Mouse (Mus musculus) intestine, embryonic 16.5 days (tissue): ENCODE measurements around the gene Fnip1. TPM values are rescaled to one million over a fixed set of nuclear protein-coding genes. Genes with fewer than 3 reads are reported as not detected.
A peak's percentile ranks its signal among the peaks of the same experiment; 100 is the strongest.

ENCODE experiments used
- ATAC-seq: fragments of 200-750 bp; cut with Nextera tagmentation; 2 replicates; pipeline ENCODE4 v1.8.0; 2017; ENCODE audit warnings: moderate TSS enrichment, moderate library complexity
- H3K27ac ChIP-seq: fragments of 300-500 bp; sonication (generic); 2 replicates; pipeline ENCODE4 v1.5.1; 2014; ENCODE audit warnings: mild to moderate bottlenecking, low read length
- H3K27me3 ChIP-seq: fragments of 300-500 bp; sonication (generic); replicated peaks from 2 replicates; pipeline ENCODE4 v1.6.1; 2014; ENCODE audit warnings: low read length, control low read depth, mixed read lengths; ENCODE audit not compliant: control insufficient read depth, insufficient read depth
- H3K36me3 ChIP-seq: fragments of 300-500 bp; sonication (generic); 2 replicates; pipeline ENCODE4 v1.6.1; 2014; ENCODE audit warnings: low read length, control low read depth; ENCODE audit not compliant: control insufficient read depth, insufficient read depth
- H3K4me1 ChIP-seq: fragments of 300-500 bp; sonication (generic); 2 replicates; pipeline ENCODE4 v1.6.1; 2014; ENCODE audit warnings: low read length, control low read depth, mixed read lengths; ENCODE audit not compliant: control insufficient read depth, insufficient read depth
- H3K4me2 ChIP-seq: fragments of 300-500 bp; sonication (generic); 2 replicates; pipeline ENCODE4 v1.6.1; 2014; ENCODE audit warnings: low read depth, low read length, control low read depth
- H3K4me3 ChIP-seq: fragments of 300-500 bp; sonication (generic); 2 replicates; pipeline ENCODE4 v1.5.1; 2014; ENCODE audit warnings: mild to moderate bottlenecking, low read length
- H3K9ac ChIP-seq: fragments of 300-500 bp; sonication (generic); 2 replicates; pipeline ENCODE4 v1.6.1; 2014; ENCODE audit warnings: low read depth, low read length
- H3K9me3 ChIP-seq: fragments of 300-500 bp; sonication (generic); 2 replicates; pipeline ENCODE4 v1.6.1; 2016; ENCODE audit warnings: low read length, control low read depth; ENCODE audit not compliant: control insufficient read depth
- WGBS: fragments of 180-500 bp; shearing (Covaris S2); extraction: QIAGEN DNeasy Blood & Tissue Kit; methylation state at CpG from one replicate; pipeline ENCODE4 v1.1.7; 2014; 5-methylcytosine and 5-hydroxymethylcytosine counted together
- polyA plus RNA-seq: library from polyadenylated mRNA; unstranded; fragments of >200 nt; fragmentation: Nextera tagmentation; extraction: Ambion mirVana; gene quantifications from 2 replicates; pipeline ENCODE4 v1.2.1, GENCODE M21; 2015

Gene Fnip1
- polyA plus RNA-seq, 1 experiment from 2014 or later: 7.6 TPM

DNA sequence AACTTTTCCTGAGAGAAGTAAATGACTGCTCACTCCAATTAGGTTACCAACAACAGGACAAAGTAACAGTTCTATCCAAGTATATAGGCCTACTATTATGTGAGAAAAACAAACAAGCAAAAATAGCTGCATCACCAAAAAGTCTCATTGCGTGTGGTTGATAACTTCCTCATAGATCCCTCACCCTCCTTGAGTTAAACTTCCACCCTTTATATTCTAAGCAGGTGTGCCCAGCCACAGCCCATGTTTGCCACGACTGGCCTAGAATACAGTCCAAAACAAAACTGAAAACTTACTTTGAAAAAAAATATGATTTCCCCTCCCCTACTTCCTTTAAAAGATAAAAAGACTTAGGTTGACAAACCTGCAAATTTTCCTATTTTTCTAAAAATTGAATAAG, 90.0 kb downstream of the Fnip1 start:
- no peak for ATAC-seq
- WGBS: 76% methylated on average over 2 of the region's 2 CpGs
- H3K9ac ChIP-seq: no peak overlapping the region
- H3K4me3 ChIP-seq: no peak overlapping the region
- peaks cover 3% of the 10 kb centered on the region for H3K4me1 ChIP-seq
- H3K27ac ChIP-seq: no peak overlapping the region
- no peak overlapping the region for H3K4me2 ChIP-seq
- H3K36me3 ChIP-seq: no peaks in the 10 kb centered on the region
- H3K9me3 ChIP-seq: no peaks in the 10 kb centered on the region
- H3K27me3 ChIP-seq: no peaks in the 10 kb centered on the region

GRCm38 (mm10) chr11:54530391-54530790, 92.4 kb downstream of the Fnip1 start:
- WGBS: 33% methylated on average over 1 of the region's 1 CpGs
- H3K4me3 ChIP-seq: no peak overlapping the region
- H3K9ac ChIP-seq: no peak overlapping the region
- no peaks in the 10 kb centered on the region for H3K36me3 ChIP-seq
- no peaks in the 10 kb centered on the region for H3K27me3 ChIP-seq
- H3K4me1 ChIP-seq: no peaks in the 10 kb centered on the region; the same call in 1 of the 2 replicates
- H3K9me3 ChIP-seq: no peaks in the 10 kb centered on the region
- 0 out of 2 replicates have a peak overlapping the region, but pooled peaks have one; percentile 30 for H3K27ac ChIP-seq
- H3K4me2 ChIP-seq: no peak overlapping the region
- no peak for ATAC-seq

DNA sequence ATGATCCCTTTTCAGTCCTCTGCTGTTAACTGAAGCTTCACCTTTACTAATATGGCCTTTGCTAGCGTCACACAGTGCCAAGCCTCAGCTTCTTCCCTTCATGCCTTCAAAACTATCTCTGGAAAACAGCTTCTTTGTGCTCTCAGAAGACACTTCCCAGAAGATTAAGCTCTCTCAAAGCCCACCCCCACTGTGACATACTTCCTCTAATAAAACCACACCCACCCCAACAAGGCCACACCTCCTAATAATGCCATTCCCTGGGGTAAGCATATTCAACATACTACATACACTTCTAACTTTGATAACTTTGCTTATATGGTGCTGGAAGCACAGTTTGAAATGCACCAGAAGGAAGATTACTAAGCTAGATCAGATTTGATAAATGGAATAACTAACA, 92.9 kb downstream of the Fnip1 start:
- 92% methylated on average over 1 of the region's 1 CpGs for WGBS
- Histone ChIP-seq H3K4me3 (no peak overlapping the region), H3K9ac (no peak overlapping the region), H3K4me1 (no peaks in the 10 kb centered on the region; the same call in 1 of the 2 replicates), H3K4me2 (no peak overlapping the region), H3K36me3 (no peaks in the 10 kb centered on the region), H3K27me3 (no peaks in the 10 kb centered on the region), H3K9me3 (no peaks in the 10 kb centered on the region), H3K27ac (no peak overlapping the region)
- no peak for ATAC-seq

DNA sequence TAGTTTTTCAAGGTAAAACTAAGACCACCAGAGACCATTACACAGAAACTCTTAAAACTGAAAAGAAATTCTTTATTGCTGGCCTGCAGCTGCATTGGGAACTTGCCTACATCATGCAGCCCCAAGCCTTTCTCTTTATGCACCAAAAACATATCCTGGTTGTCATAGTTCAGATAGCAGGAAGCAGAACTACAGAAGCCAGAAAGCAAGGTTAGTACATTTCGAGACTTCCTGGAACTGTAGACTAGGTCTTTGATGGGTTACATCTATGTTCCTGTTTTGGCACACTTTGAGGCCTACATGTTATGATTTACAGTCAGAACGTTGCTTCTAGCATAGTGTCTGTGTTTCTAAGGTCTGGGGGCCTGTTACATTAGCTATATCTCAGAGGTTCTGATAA, 95.8 kb downstream of the Fnip1 start:
- WGBS: 72% methylated on average over 2 of the region's 2 CpGs
- Histone ChIP-seq H3K27me3 (no peaks in the 10 kb centered on the region), H3K36me3 (no peaks in the 10 kb centered on the region), H3K9me3 (no peaks in the 10 kb centered on the region), H3K4me3 (no peak overlapping the region), H3K9ac (no peak overlapping the region), H3K4me2 (no peak overlapping the region), H3K27ac (no peak overlapping the region), H3K4me1 (no peaks in the 10 kb centered on the region; the same call in 1 of the 2 replicates)
- ATAC-seq: no peak

DNA sequence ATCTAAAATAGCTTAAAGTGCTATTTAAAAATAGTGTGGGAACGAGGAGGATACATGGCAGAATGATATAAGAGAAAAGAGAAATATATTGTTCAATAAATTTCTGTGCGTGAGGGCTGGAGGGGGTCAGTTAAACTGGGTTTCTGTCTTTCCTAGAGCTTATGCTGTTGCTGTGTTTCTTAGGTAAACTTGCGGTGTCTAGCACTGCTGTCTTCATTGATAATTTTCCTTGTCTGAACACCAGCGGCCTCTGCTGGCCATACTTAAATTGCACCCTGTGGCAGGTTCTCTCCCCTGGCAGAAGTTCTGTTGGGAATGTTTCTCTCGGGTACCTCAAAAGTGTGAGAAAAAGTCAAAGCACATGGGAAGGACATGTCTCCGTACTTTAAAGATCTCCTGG, 96.9 kb downstream of the Fnip1 start:
- no peak for ATAC-seq
- 56% methylated on average over 6 of the region's 6 CpGs for WGBS

DNA sequence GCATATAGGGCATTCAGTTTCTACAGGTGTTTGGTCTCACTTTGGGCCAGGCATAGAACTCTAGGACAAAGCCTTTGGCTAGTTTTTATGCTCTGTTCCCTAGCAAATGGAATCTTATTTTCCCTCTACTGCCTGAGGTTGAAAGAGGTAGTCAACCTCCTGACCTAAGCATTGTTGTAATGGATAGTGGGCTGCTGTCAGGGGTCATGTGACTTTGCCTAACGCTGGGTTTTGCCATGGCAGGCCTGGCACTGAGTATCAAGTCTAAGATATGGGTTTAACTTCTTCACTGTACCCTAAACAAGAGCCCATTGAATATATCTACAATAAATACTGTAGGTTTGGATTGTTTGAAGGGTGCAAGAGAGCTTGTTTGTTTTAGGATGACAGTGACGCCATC, 101.0 kb downstream of the Fnip1 start:
- Histone ChIP-seq H3K9ac (no peak overlapping the region), H3K9me3 (no peaks in the 10 kb centered on the region), H3K36me3 (no peaks in the 10 kb centered on the region), H3K4me2 (no peak overlapping the region), H3K4me3 (no peak overlapping the region), H3K27me3 (no peaks in the 10 kb centered on the region), H3K27ac (no peak overlapping the region), H3K4me1 (no peaks in the 10 kb centered on the region)
- ATAC-seq: no peak
- 59% methylated on average over 2 of the region's 2 CpGs for WGBS

More for the DNA sequence above, 96.9 kb downstream of the Fnip1 start:
- Histone ChIP-seq H3K4me3 (no peak overlapping the region), H3K27ac (no peak overlapping the region), H3K27me3 (no peaks in the 10 kb centered on the region), H3K9ac (no peak overlapping the region), H3K4me2 (no peak overlapping the region), H3K9me3 (no peaks in the 10 kb centered on the region), H3K4me1 (no peaks in the 10 kb centered on the region; the same call in 1 of the 2 replicates), H3K36me3 (no peaks in the 10 kb centered on the region)

DNA sequence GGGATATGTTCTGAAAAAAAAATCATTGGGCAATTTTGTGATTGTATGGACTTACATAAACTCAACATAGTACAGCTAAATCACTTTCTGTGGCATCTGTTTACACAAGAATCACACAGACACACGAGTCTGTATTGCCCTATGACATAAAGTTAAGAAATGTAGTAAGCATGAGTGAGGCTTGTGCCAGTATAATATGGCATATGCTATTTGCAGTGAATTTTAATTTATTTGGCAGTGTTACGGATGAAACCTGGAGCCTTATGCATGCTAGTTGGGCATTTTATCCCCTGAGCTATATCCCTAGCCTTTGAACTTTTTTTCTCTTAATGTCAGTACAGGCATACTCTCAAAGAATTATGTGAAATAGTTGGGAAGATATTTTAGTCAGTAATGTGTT, 101.5 kb downstream of the Fnip1 start:
- Histone ChIP-seq H3K9ac (no peak overlapping the region), H3K27me3 (no peaks in the 10 kb centered on the region)
- 50% methylated on average over 2 of the region's 2 CpGs for WGBS

GRCm38 (mm10) chr11:54540328-54540727, 102.3 kb downstream of the Fnip1 start:
- Histone ChIP-seq H3K27me3 (no peaks in the 10 kb centered on the region), H3K27ac (no peak overlapping the region), H3K9ac (no peak overlapping the region), H3K4me1 (no peaks in the 10 kb centered on the region), H3K36me3 (no peaks in the 10 kb centered on the region), H3K9me3 (no peaks in the 10 kb centered on the region), H3K4me3 (no peak overlapping the region), H3K4me2 (no peak overlapping the region)
- ATAC-seq: no peak

More for the DNA sequence above, 101.5 kb downstream of the Fnip1 start:
- H3K9me3 ChIP-seq: no peaks in the 10 kb centered on the region
- no peak overlapping the region for H3K4me3 ChIP-seq
- no peak for ATAC-seq
- H3K36me3 ChIP-seq: no peaks in the 10 kb centered on the region
- H3K27ac ChIP-seq: no peak overlapping the region
- H3K4me1 ChIP-seq: no peaks in the 10 kb centered on the region
- no peak overlapping the region for H3K4me2 ChIP-seq

- H3K4me1 ChIP-seq: no peaks in the 10 kb centered on the region
- ATAC-seq: no peak
- no peaks in the 10 kb centered on the region for H3K27me3 ChIP-seq
- H3K27ac ChIP-seq: no peak overlapping the region
- H3K4me3 ChIP-seq: no peak overlapping the region
- H3K4me2 ChIP-seq: no peak overlapping the region
- H3K9ac ChIP-seq: no peak overlapping the region
- no peaks in the 10 kb centered on the region for H3K9me3 ChIP-seq
- H3K36me3 ChIP-seq: no peaks in the 10 kb centered on the region
These were observed 104.4 kb downstream of the Fnip1 start for GRCm38 (mm10) chr11:54542414-54542813.

- no peak overlapping the region for H3K4me2 ChIP-seq
- H3K4me3 ChIP-seq: no peak overlapping the region
- H3K27ac ChIP-seq: no peak overlapping the region
- H3K36me3 ChIP-seq: no peaks in the 10 kb centered on the region
- ATAC-seq: no peak
- no peaks in the 10 kb centered on the region for H3K27me3 ChIP-seq
- no peaks in the 10 kb centered on the region for H3K9me3 ChIP-seq
- WGBS: 90% methylated on average over 2 of the region's 2 CpGs
- H3K4me1 ChIP-seq: no peaks in the 10 kb centered on the region
- no peak overlapping the region for H3K9ac ChIP-seq
These were observed 117.0 kb downstream of the Fnip1 start for GRCm38 (mm10) chr11:54554970-54555369.
